ENCODE assay signal across 9 mouse cellular contexts in genomic region chr1:184771891-184772249, GRCm38 (mm10). TPM values are rescaled to one million over a fixed set of nuclear protein-coding genes. Genes with fewer than 3 reads are reported as not detected.
DNase-seq lines count a peak whose midpoint lies in the region; ATAC-seq and TF ChIP-seq lines count a peak whose summit lies in the region.
"Had no signal": no experiment of that assay in that cellular context is flagged by ENCODE, and none has a peak within 500 bp of the region (broad histone marks: within the 10 kb centered on the region; RNA-seq: fewer than 3 reads in every experiment).

No protein-coding gene starts in this region.

- H3K9me3 ChIP-seq in neural tube, embryonic 13.5 days: no peaks in the 10 kb centered on the region
- H3K9me3 ChIP-seq in limb, embryonic 14.5 days (ENCODE audit: control insufficient read depth, low read length): no peaks in the 10 kb centered on the region
- H3K9me3 ChIP-seq in lung, postnatal 0 days (ENCODE audit: low read length): no peaks in the 10 kb centered on the region

- TF ChIP-seq CTCF in heart, adult 2 months (IDR thresholded peaks at IDR 0.05): 0 out of 2 replicates have a peak, but pooled peaks have one; percentile 4
- TF ChIP-seq CTCF in lung, postnatal 0 days (IDR thresholded peaks at IDR 0.05): no peak

- H3K79me2 ChIP-seq in heart, adult 2 months (replicated peaks; ENCODE audit: control insufficient read depth, insufficient read depth, low read length): no peaks in the 10 kb centered on the region

- intact Hi-C loops in heart, adult 2 months (cut with DNase I): loop anchor here (1.0 to 2.0 kb wide), 4 partner anchors 19 to 506 kb away; no protein-coding TSS in a partner anchor
- intact Hi-C loops in heart, postnatal 25 days (cut with DNase I): loop anchor here (1.0 to 2.0 kb wide), 4 partner anchors 17 to 1330 kb away; no protein-coding TSS in a partner anchor

- no peaks in the 10 kb centered on the region for H3K27me3 ChIP-seq in heart, adult 2 months (ENCODE audit: control insufficient read depth, insufficient read depth, low read length)
- peaks cover 9% of the 10 kb centered on the region; the same call in 1 of the 2 replicates for H3K27me3 ChIP-seq in neural tube, embryonic 13.5 days
- no peaks in the 10 kb centered on the region for H3K27me3 ChIP-seq in limb, embryonic 14.5 days (ENCODE audit: control insufficient read depth, insufficient read depth, low read length)
- no peaks in the 10 kb centered on the region for H3K27me3 ChIP-seq in lung, postnatal 0 days (replicated peaks; ENCODE audit: insufficient read depth, low read length)

- H3K27ac ChIP-seq in heart, adult 2 months: no peak overlapping the region
- H3K27ac ChIP-seq in neural tube, embryonic 13.5 days (replicated peaks): no peak overlapping the region
- no peak overlapping the region for H3K27ac ChIP-seq in limb, embryonic 14.5 days (replicated peaks; ENCODE audit: low read depth, low read length)
- H3K27ac ChIP-seq in lung, postnatal 0 days (ENCODE audit: low read length): no peak overlapping the region

- H3K9ac ChIP-seq in heart, adult 2 months (ENCODE audit: low read depth, low read length): no peak overlapping the region
- H3K9ac ChIP-seq in neural tube, embryonic 13.5 days: no peak overlapping the region
- no peak overlapping the region for H3K9ac ChIP-seq in limb, embryonic 14.5 days (ENCODE audit: low read depth, low read length, severe bottlenecking)
- no peak overlapping the region for H3K9ac ChIP-seq in lung, postnatal 0 days (replicated peaks; ENCODE audit: low read depth)

- H3K36me3 ChIP-seq in heart, adult 2 months (ENCODE audit: control insufficient read depth, insufficient read depth, low read length): no peaks in the 10 kb centered on the region
- no peaks in the 10 kb centered on the region for H3K36me3 ChIP-seq in neural tube, embryonic 13.5 days
- no peaks in the 10 kb centered on the region for H3K36me3 ChIP-seq in limb, embryonic 14.5 days (ENCODE audit: control insufficient read depth, insufficient read depth, low read length)
- no peaks in the 10 kb centered on the region for H3K36me3 ChIP-seq in lung, postnatal 0 days (ENCODE audit: insufficient read depth, low read length)

- peak overlapping the region; percentile 22; the same call in 1 of the 2 replicates for H3K4me2 ChIP-seq in neural tube, embryonic 13.5 days
- peak overlapping the region; percentile 2 for H3K4me2 ChIP-seq in limb, embryonic 14.5 days (replicated peaks; ENCODE audit: low read depth, low read length, severe bottlenecking)
- no peak overlapping the region for H3K4me2 ChIP-seq in lung, postnatal 0 days (replicated peaks; ENCODE audit: low read depth, low read length)

- no peak overlapping the region for H3K4me3 ChIP-seq in heart, adult 2 months
- H3K4me3 ChIP-seq in neural tube, embryonic 13.5 days: no peak overlapping the region
- 0 out of 2 replicates have a peak overlapping the region, but pooled peaks have one; percentile 0 for H3K4me3 ChIP-seq in limb, embryonic 14.5 days (replicated peaks; ENCODE audit: low read length)
- H3K4me3 ChIP-seq in lung, postnatal 0 days (ENCODE audit: low read depth, low read length): no peak overlapping the region

- no peak for ATAC-seq in neural tube, embryonic 13.5 days (ENCODE audit: low read depth)
- no peak for ATAC-seq in limb, embryonic 14.5 days (ENCODE audit: low FRiP score, low read depth)
- no peak for ATAC-seq in lung, postnatal 0 days

- TF ChIP-seq EP300 in heart, adult 2 months (IDR thresholded peaks at IDR 0.05; ENCODE audit: insufficient read depth, low read depth, low read length): no peak
- no peak for TF ChIP-seq EP300 in lung, postnatal 0 days (IDR thresholded peaks at IDR 0.05)

- TF ChIP-seq POLR2A in heart, adult 2 months (IDR thresholded peaks at IDR 0.05; ENCODE audit: insufficient read depth, low read depth, low read length): no peak
- TF ChIP-seq POLR2A in limb, embryonic 14.5 days (IDR thresholded peaks at IDR 0.05; ENCODE audit: borderline replicate concordance, extremely low read depth, insufficient read depth, insufficient read length): no peak

- no peak for DNase-seq in heart, adult 2 months
- DNase-seq in heart, postnatal 25 days (ENCODE audit: low spot score): no peak
- no peak for DNase-seq in neural tube, embryonic 10.5 days (ENCODE audit: extremely low spot score, low spot score)
- no peak for DNase-seq in limb, embryonic 14.5 days (ENCODE audit: low spot score)
- DNase-seq in right cerebral cortex, postnatal 4 days: no peak
- no peak for DNase-seq in adrenal gland, adult (ENCODE audit: inconsistent age in 2 of 2, low spot score in 1 of 2)
- no peak for DNase-seq in lung, postnatal 0 days (ENCODE audit: low spot score)

- WGBS in heart, adult 2 months: 17% methylated on average over 9 of the region's 9 CpGs
- WGBS in neural tube, embryonic 13.5 days: 13% methylated on average over 9 of the region's 9 CpGs
- WGBS in limb, embryonic 14.5 days: 13% methylated on average over 9 of the region's 9 CpGs
- 16% methylated on average over 9 of the region's 9 CpGs for WGBS in lung, postnatal 0 days

- peaks cover 4% of the 10 kb centered on the region for H3K4me1 ChIP-seq in heart, adult 2 months (ENCODE audit: control insufficient read depth, insufficient read depth, low read length)
- H3K4me1 ChIP-seq in neural tube, embryonic 13.5 days (replicated peaks): 0 out of 2 replicates have a peak, but pooled peaks cover 3% of the 10 kb centered on the region
- H3K4me1 ChIP-seq in limb, embryonic 14.5 days (ENCODE audit: control insufficient read depth, insufficient read depth, low read length): no peaks in the 10 kb centered on the region
- no peaks in the 10 kb centered on the region for H3K4me1 ChIP-seq in lung, postnatal 0 days (ENCODE audit: insufficient read depth, low read depth, low read length)

RNA-seq across cellular contexts. Expression of gene Marc1, which starts 39.2 kb away (rescaled TPM):
- not detected for total RNA-seq in heart, adult 2 months (2021)
- 0.20 and 0.41 TPM in 2 replicates for polyA plus RNA-seq in heart, adult 2 months (2012; rRNA removed)
- total RNA-seq in heart, postnatal 25 days (2021): not detected
- not detected in 2 replicates for polyA plus RNA-seq in neural tube, embryonic 13.5 days (2015; fragmentation: Nextera tagmentation; extraction: Ambion mirVana)
- polyA plus RNA-seq in limb, embryonic 14.5 days (2012; rRNA removed): 0.13 and 0.15 TPM in 2 replicates
- 0.11 TPM in 1 of 2 replicates, not detected in the other for polyA plus RNA-seq in limb, embryonic 14.5 days (2014; fragmentation: Nextera tagmentation; extraction: Ambion mirVana)
- polyA plus RNA-seq in lung, postnatal 0 days (2015; fragmentation: Nextera tagmentation; extraction: Ambion mirVana): 0.11 and 0.13 TPM in 2 replicates
- total RNA-seq: left cerebral cortex, postnatal 25 days had no signal

RNA-seq across cellular contexts. Expression of gene Hlx, which starts 39.5 kb away (rescaled TPM):
- total RNA-seq in heart, adult 2 months (2021): 10 to 100 TPM in 1 of 2 experiments, 1 to 10 TPM in 1; 7.6 to 10.8 TPM
- 8.8 and 11.4 TPM in 2 replicates for polyA plus RNA-seq in heart, adult 2 months (2012; rRNA removed)
- 10 to 100 TPM; 12.2 to 15.0 TPM for total RNA-seq in heart, postnatal 25 days (2021)
- 4.1 and 5.1 TPM in 2 replicates for polyA plus RNA-seq in neural tube, embryonic 13.5 days (2015; fragmentation: Nextera tagmentation; extraction: Ambion mirVana)
- 16.2 and 24.4 TPM in 2 replicates for polyA plus RNA-seq in limb, embryonic 14.5 days (2012; rRNA removed)
- 21.8 and 23.7 TPM in 2 replicates for polyA plus RNA-seq in limb, embryonic 14.5 days (2014; fragmentation: Nextera tagmentation; extraction: Ambion mirVana)
- polyA plus RNA-seq in lung, postnatal 0 days (2015; fragmentation: Nextera tagmentation; extraction: Ambion mirVana): 34.2 and 63.1 TPM in 2 replicates
